Mouse (Mus musculus) cerebellum, adult 2 months (tissue): Measurements from ENCODE around the gene C2cd2.

Experiments
- CTCF ChIP-seq: fragments of 200-500 bp; IDR thresholded peaks from 2 replicates; pipeline ENCODE4 v1.5.1; 2011; ENCODE audit warnings: low read depth, mild to moderate bottlenecking, control low read depth, low read length, moderate library complexity, borderline replicate concordance; ENCODE audit not compliant: insufficient read depth
- POLR2A ChIP-seq: fragments of 200-500 bp; IDR thresholded peaks from 2 replicates; pipeline ENCODE4 v1.6.1; 2011; ENCODE audit warnings: low read length, control low read depth, borderline replicate concordance; ENCODE audit not compliant: insufficient read depth

GRCm38 (mm10) chr16:97996616-97997382 is 34.4 kb upstream of the C2cd2 start, which contains the start of gene B230307C23Rik:
- TF ChIP-seq POLR2A (peak; percentile 42; the same call in 1 of the 2 replicates), CTCF (no peak)
